ENCODE assay signal across 1 mouse cellular context in the genomic region with DNA sequence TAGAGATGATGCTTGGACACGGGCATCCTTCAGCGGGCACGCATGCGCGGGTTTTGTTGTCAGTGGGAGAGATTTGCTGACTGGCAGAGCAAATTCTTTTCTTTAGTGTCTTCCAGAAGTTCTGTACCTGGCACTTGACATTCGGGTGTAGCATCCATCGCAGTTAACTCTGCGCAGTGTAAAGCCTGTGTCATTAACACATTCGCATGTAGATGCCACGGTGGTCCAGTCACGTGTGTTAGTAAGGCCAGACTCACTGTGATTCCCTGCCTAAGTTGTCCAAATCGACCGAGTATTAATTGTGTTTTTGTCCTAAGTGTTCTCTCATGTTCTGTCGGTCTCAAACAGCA.
TF ChIP-seq lines count a peak whose summit lies in the region.

No protein-coding gene starts in this region.

TF ChIP-seq in CH12.LX, 34 proteins besides CTCF, POLR2A, EP300 and RAD21:
- peak; percentile 50; the same call in 1 of the 2 replicates for TF ChIP-seq MXI1 (IDR thresholded peaks at IDR 0.05; ENCODE audit: low read depth, low read length)
- TF ChIP-seq BHLHE40 (IDR thresholded peaks at IDR 0.05; ENCODE audit: low read depth, low read length) = 0 out of 2 replicates have a peak, but pooled peaks have one; percentile 23
- TF ChIP-seq SIN3A (IDR thresholded peaks at IDR 0.05; ENCODE audit: low read length) = peak; percentile 63
- peak; percentile 9; the same call in 1 of the 2 replicates for TF ChIP-seq NRF1 (IDR thresholded peaks at IDR 0.05; ENCODE audit: low read depth, low read length)
TF ChIP-seq in CH12.LX: peak in this region for 4; not testable (repeated sequence) for 30.
